Mouse (Mus musculus): ENCODE data around the gene Tex22.

Tex22 gene

GRCm38 (mm10) chr12:113074329-113075062 lies at the start of gene Tex22:
Gene Tex22, plus strand, starts transcription at chr12:113074502.
- DNase-seq (ENCODE audit: low spot score): peak; percentile 90

- no peak for DNase-seq (ENCODE audit: low spot score)
These were observed 47.7 kb upstream of the Tex22 start for GRCm38 (mm10) chr12:113026557-113026956.

- DNase-seq (ENCODE audit: low spot score): no peak
These were observed 46.8 kb upstream of the Tex22 start for GRCm38 (mm10) chr12:113027495-113027894.

GRCm38 (mm10) chr12:113028067-113028466 lies 46.2 kb upstream of the Tex22 start:
- DNase-seq (ENCODE audit: low spot score): peak; percentile 35

GRCm38 (mm10) chr12:113028898-113029297 lies 45.4 kb upstream of the Tex22 start:
- DNase-seq (ENCODE audit: low spot score): no peak

- DNase-seq (ENCODE audit: low spot score): no peak
These were observed 44.3 kb upstream of the Tex22 start for GRCm38 (mm10) chr12:113030046-113030445.

GRCm38 (mm10) chr12:113030993-113031392 lies 43.3 kb upstream of the Tex22 start:
- no peak for DNase-seq (ENCODE audit: low spot score)

- DNase-seq (ENCODE audit: low spot score): no peak
These were observed 42.9 kb upstream of the Tex22 start for GRCm38 (mm10) chr12:113031441-113031840.

- DNase-seq (ENCODE audit: low spot score): no peak
These were observed 41.7 kb upstream of the Tex22 start for GRCm38 (mm10) chr12:113032296-113033250.

- DNase-seq (ENCODE audit: low spot score): no peak
These were observed 39.2 kb upstream of the Tex22 start for GRCm38 (mm10) chr12:113035093-113035492.

- DNase-seq (ENCODE audit: low spot score): no peak
These were observed 37.3 kb upstream of the Tex22 start for GRCm38 (mm10) chr12:113036996-113037395.

GRCm38 (mm10) chr12:113038414-113038813 lies 35.9 kb upstream of the Tex22 start:
- no peak for DNase-seq (ENCODE audit: low spot score)

GRCm38 (mm10) chr12:113041481-113042439 lies 32.5 kb upstream of the Tex22 start:
- peak; percentile 35 for DNase-seq (ENCODE audit: low spot score)

GRCm38 (mm10) chr12:113042543-113042942 lies 31.8 kb upstream of the Tex22 start:
- no peak for DNase-seq (ENCODE audit: low spot score)

- no peak for DNase-seq (ENCODE audit: low spot score)
These were observed 29.2 kb upstream of the Tex22 start for GRCm38 (mm10) chr12:113044916-113045677.

GRCm38 (mm10) chr12:113046861-113047260 lies 27.4 kb upstream of the Tex22 start:
- no peak for DNase-seq (ENCODE audit: low spot score)

GRCm38 (mm10) chr12:113048103-113048502 lies 26.2 kb upstream of the Tex22 start:
- DNase-seq (ENCODE audit: low spot score): no peak

GRCm38 (mm10) chr12:113049836-113050235 lies 24.5 kb upstream of the Tex22 start:
- DNase-seq (ENCODE audit: low spot score): no peak

- no peak for DNase-seq (ENCODE audit: low spot score)
These were observed 23.6 kb upstream of the Tex22 start for GRCm38 (mm10) chr12:113050671-113051070.

GRCm38 (mm10) chr12:113051628-113052403 lies 22.5 kb upstream of the Tex22 start:
- DNase-seq (ENCODE audit: low spot score): peak; percentile 53

All from embryo, embryonic 10.5 days (tissue).